Mouse (Mus musculus): ENCODE data around the gene Slc24a3. TPM values are rescaled to one million over a fixed set of nuclear protein-coding genes. Genes with fewer than 3 reads are reported as not detected.

Gene Slc24a3
- total RNA-seq (2022), result 10 to 100 TPM in 3 of 4 experiments, 1 to 10 TPM in 1; 6.1 to 18.8 (median 14.4) TPM

DNA sequence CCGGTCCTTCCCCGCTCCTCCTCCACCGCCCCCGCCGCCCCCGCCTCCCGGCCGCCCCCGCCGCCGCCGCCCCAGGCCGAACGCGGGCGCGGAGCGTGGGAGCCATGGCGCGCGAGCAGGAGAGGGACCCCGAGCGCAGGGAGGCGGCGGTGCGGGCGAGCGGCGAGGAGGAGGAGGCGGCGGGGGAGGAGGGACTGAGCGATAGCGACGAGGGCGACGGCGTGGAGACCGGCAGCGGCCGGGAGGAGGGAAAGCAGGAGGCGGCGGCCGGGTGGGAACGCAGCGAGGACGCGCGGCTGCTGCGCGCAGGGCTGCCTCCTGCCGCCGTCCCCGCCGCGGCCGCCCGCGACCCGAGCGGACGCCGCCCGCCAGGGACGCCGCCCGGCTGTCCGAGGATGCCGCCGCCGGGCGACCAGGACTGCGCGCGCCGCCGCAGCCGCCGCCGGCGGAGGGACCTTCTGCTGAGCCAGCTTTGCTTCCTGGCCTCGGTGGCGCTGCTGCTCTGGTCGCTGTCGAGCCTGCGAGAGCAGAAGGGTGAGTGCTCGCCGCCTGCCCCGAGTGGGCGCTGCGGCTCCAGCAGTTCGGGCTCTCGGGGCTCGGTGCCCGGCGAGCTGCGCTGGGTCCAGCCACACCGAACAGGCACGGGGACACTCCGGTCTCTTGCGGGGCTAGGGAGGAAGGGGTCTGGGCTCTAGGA, at the start of gene Slc24a3:
Gene Slc24a3 (plus strand): TSS at position 91 of the 697 bp plus-strand sequence.
- DNase-seq, result peak; percentile 80

GRCm38 (mm10) chr2:145117762-145118161, 49.8 kb upstream of the Slc24a3 start:
- DNase-seq, result no peak

- no peak for DNase-seq
Measured at GRCm38 (mm10) chr2:145127747-145128146, 39.8 kb upstream of the Slc24a3 start.

DNA sequence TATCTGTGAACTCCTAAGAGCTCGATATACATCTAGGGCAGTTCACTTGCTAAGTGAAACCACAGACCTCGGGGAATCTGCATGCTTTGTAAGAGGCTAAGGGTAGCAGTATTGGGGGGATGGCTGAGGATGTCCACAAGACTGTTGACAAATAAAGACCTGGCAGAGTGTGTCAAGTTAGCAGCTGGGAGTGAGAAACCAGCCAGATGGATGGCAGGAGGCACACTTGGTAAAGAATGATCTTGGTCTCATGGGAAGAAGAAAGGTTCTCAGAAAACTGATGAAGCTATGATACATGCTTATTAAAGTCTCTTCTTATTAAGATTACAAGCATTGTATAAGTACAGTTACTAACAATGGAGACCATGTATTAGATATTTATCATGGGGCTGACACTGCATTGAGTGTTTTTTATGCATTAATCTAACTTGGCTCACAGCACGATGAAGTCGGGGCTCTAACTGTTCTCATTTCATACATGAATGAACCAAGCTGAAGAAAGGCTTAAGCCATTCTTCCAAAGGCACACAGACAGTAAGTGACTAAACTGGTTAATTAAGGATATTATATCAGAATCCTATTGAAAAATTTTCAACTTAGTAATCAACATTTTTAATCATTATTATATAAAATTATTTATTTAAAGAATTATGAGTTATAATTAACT, 30.8 kb upstream of the Slc24a3 start:
- DNase-seq, result no peak

DNA sequence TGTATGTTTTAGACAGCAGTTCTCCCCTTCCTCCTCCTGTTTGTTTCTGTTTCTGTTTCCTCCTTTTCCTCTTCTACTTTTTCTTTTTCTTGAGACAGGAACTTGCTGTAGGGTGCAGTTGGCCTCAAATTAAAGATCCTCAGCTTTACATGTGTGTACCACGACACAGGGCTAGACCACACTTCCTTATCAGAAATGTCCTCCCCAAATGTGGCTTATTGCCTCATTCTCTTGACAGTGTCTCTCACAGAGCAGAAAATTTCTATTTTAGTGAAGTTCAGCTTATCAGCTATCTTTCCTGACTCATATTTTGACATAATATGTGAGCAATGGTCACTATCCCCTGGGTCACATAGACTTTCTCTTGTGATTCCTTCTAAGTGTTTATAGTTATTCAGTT, 17.1 kb upstream of the Slc24a3 start:
- DNase-seq, result no peak

DNA sequence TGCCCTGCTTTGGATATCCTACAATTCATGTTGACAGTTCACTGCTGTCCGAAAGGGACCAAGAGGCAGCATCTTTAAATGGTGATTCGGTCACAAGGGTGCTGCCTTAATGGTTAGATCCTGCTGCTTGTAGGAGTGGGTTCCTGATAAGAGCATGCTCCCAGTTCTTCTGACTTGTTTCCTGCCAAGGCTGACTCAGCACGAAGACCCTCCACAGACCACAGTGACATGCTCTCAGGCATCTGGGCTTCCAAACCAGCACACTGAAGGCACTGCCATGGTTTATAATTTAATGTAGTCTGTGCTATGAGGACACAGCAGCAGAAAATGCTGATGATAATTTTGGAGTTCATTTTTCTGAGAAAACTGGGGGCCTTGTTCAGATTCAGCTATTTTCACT, 16.7 kb upstream of the Slc24a3 start:
- DNase-seq, result no peak

DNA sequence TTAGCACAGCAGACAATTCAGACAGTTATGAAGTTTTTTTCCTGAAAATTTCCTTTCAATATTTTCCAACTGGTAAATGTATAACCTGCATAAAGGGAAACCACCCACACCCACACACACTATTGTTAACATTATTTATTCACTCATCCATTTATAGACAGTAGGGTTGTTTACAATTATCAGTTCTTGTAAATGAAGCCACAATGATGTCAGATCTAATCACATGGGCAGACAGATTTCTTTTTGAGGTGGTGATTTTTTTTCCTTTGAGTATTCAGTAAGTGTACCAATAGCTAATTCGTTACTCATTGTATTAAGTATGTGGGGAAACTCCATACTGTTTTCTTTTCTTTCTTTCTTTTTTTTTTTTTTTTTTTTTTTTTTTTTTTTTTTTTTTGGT, 15.3 kb upstream of the Slc24a3 start:
- no peak for DNase-seq

DNA sequence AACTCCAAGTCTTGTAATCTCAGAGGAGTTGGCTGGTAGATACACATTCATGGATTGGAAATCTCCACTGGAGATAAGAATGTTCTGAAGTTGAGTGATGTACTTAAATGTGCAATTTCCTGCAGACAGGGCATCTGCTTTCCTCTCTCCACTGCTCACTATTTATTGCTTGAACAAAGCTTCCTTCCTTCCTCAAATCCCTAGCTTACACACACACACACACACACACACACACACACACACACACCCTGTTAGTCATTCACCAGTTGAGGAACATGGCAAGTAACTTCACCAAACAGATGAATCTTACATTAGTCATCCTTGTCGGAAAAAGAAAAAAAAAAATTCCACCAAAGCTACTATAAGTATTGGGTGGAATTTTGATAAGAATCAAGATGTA, 8.6 kb upstream of the Slc24a3 start:
- DNase-seq, result no peak

DNA sequence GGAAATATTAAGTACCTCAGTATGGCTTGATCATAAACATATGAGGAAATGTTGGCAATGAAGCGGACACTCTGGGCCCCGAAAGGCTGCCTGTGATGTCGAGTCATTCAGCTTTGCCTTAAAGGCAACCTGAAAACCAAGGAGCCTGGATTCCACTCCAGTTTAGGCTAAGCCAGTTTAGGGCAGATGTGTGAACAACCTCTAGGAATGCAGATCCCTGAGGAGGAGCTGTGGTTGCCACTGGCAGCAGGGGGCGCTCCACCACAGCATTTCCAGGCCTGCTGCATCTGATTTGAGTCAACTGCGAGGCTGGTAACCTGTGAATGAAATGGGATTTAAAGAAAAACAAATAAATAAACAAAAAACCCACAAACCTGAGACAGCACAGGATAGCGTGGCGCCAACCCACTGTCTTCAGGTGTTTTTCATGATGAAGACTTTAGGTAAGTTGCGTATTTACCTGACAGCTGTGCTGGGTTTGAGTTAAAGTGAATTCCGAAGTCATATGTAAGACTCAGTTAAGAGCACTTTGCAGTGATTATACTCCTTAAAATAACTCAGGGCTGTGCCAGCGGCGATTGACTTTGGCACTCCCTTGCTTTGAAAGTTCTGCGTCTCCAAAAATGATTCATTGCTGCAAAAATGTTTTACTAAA, 6.4 kb upstream of the Slc24a3 start:
- DNase-seq, result peak; percentile 60

DNA sequence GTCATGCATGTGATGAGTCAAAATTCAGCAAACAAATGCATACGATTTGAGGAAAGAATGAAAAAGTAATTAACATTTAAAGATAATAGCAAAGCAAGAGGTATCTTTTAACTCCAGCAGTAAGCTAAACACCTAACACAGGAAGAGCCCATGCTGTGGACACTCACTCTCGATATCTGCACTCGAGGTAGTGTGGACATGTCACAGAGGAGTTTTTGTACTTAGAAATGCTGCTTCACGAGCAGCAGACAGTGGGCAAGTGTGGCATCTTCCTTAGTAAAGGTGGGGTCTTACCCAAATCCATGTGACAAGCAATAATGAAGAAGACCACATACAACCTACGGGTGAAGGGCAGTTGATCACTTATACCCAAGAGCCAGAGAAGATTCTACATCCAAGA, 3.5 kb upstream of the Slc24a3 start:
- no peak for DNase-seq

GRCm38 (mm10) chr2:145164562-145164961, 3.0 kb upstream of the Slc24a3 start:
- DNase-seq, result no peak

DNA sequence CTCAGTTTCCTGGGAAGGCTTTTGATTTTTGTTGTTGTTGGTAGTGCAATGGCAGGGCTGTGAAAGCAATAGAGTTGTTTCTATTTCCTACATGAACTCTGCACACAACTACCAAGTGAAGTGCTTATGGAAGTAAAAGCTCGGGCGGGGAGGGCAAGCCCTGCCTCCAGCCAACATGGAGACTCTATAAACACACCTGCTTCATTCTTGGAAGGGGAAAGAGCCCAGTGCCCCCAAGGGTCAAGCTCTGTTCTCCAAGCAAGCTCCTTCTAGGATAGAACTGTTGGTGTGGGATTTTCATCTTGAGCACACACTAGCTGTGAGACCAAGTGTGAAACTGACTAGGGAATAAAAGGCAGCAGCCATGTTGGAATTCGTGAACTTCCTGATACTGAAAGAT, 2.5 kb upstream of the Slc24a3 start:
- no peak for DNase-seq

DNA sequence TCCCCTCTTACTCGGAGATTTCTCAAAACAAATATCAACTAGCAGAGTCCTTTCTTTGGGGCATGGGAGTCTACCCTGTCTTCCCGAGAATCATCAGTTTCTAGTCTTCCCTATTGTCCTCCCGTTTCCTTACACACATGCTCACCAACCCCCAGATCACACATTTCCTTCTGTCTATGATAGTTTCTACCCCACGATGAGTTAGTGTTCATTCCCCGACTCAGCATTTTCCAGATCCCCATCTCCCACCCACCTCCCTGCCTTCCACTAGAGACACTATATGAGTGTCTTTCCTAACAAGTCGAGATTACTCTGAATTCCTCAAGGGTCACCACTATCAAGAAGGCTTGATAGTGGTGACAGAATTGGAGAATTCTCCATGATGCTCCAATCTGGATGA, 1.7 kb upstream of the Slc24a3 start:
- no peak for DNase-seq

GRCm38 (mm10) chr2:145167051-145167663, 397 bp upstream of the Slc24a3 start:
- DNase-seq, result peak; percentile 42

DNA sequence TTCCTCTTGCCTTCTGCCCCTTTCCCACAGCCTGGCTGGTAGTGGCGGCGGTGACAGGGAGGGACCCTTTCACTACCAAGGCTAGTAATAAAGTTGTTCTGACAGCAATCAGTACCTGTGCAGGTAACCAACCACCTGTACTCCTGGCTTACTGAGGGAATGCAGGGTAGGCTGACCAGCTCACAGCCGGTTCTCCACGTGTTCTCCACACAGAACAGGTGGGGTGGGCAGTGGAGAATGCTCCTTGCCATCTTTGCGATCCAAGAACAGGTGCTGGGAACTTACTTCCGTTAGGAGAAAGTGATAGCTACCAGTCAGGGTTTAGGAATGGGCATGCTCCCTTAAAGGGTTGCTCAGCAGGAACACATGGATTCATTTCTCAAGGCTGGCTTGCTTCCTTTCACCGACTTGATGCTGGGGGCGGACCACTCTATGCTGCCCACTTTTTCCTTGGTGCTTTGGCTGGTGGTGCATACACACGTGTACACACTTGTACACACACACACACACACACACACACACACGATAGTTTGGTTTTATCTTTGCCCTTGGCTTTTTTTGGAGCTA, 934 bp downstream of the Slc24a3 start:
- no peak for DNase-seq

DNA sequence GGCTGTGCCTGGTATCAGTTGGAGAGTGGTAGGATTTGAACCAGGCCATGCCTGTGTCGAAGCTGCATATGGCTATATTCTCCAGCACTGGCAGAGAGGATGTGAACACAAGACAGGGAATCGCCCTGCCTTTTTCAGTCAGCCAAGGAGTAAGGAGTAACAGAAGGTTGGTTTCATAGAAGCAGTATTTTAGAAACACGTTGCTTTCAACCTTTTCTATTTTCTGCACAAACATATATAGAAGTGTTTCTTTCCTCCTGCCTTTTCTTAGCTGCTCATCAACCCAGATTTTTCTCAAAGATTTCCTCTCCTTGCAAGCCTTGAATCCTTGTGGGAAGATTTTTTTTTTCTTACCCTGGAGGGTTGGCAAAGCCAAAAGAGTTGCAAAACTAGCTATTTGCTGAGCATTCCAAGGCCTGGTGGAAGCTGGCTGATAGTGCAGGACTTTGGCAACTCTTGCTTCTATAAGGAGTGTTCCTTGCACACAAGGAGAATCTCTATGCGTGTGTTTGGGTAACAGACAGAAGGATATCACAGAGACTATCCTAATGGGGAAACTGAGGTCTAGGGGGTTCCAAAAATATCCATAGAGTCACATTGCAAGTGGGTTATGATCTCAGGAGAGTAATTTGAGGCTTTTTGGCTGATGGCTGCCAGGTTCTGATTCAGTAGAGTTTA, 5.6 kb downstream of the Slc24a3 start:
- DNase-seq, result peak; percentile 12

GRCm38 (mm10) chr2:145175036-145175435, 7.5 kb downstream of the Slc24a3 start:
- no peak for DNase-seq

- no peak for DNase-seq
Measured at GRCm38 (mm10) chr2:145182410-145182809, 14.9 kb downstream of the Slc24a3 start.

- DNase-seq, result no peak
Measured at GRCm38 (mm10) chr2:145188828-145189227, 21.3 kb downstream of the Slc24a3 start.

- no peak for DNase-seq
Measured at GRCm38 (mm10) chr2:145196043-145196442, 28.5 kb downstream of the Slc24a3 start.

DNA sequence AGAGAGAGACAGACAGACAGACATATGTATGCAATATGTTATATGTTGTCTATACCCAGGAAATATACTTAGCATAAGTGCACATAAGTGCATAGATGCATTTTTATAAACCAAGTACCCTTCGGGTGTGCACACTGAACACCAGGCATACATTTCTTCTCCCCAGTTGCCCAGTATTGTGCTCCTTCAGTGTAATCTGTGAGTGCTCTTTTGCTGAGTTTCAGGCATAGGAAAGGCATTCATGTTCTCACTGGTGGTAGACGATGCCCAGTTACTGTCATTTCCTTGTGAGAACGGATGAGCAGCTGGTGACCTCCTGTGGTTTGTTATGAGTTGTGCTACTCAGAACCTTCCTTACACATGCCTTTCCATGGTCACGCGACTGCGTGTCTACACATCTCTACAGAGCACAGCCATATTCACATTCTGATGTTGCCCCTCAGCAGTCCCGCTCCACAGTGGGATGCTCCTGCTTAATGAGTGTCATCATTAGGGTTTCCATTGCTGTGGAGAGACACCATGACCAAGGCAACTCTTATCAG, 29.0 kb downstream of the Slc24a3 start:
- DNase-seq, result no peak

DNA sequence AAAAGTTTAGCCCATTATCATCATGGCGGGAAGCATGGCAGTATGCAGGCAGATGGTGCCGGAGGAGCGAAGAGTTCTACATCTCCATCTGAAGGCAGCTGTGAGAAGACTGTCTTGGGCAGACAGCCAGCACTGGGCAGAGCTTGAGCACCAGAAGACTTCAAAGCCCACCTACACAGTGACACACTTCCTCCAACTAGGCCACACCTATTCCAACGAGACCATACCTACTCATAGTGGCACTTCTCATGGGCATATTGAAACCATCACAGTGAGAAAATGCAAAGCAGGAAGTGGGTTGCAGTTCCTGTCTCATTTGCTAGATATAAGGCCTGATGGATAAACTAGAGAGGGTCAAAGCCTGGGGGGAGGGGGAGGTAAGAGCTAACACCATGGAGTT, 29.5 kb downstream of the Slc24a3 start:
- DNase-seq, result no peak

All from adrenal gland, adult 8-10 months (tissue).